Mouse (Mus musculus): Measurements from ENCODE around the gene Ap3b1. TPM values are rescaled to one million over a fixed set of nuclear protein-coding genes. Genes with fewer than 3 reads are reported as not detected.

Ap3b1 gene
- total and polyA plus RNA-seq, 3 experiments, result 46.0 to 113 (median 60.7) TPM

DNA sequence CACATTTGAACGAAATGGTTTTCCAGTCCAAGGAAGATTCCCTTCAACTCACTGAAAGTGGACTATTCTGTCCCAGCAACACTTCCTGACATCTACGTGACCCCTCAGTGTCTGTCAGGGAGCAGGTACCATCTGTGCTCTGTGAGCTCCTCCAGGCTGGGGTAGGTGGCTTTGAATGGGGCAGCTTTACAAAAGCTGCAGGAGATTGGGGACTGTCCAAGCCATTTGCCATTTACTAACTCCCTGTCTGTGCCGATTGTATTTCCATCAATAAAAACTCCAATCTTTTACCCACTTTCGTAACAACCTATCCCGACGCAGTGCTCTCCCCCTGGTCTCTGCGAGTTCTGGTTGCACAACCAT is 249.1 kb downstream of the Ap3b1 start:
- dilution Hi-C loops (cut with MboI; ENCODE audit: extremely low pct_ligation_motif_present, extremely low pct_unique_long_range_greater_than_20kb, low sequenced_read_pairs), result no loop called here
- no peak for DNase-seq (ENCODE audit: extremely low read depth)
- Histone ChIP-seq H3K4me3 (replicated peaks in 1 of 3; ENCODE audit: low read depth in 2 of 3, low read length in 2 of 3, poor library complexity in 1 of 3) (no peak overlapping the region), H3K36me3 (replicated peaks in 1 of 2; ENCODE audit: control insufficient read depth in 1 of 2, insufficient read depth in 1 of 2, low read length in 1 of 2) (no peaks in the 10 kb centered on the region), H3K27ac (ENCODE audit: insufficient read depth, low read depth) (no peak overlapping the region), H3K9ac (ENCODE audit: insufficient read depth, low read depth) (no peak overlapping the region), H3K9me3 (replicated peaks; ENCODE audit: low read length) (no peaks in the 10 kb centered on the region), H3K4me2 (ENCODE audit: insufficient read depth, low read depth, poor library complexity, severe bottlenecking) (no peak overlapping the region), H3K27me3 (replicated peaks) (no peaks in the 10 kb centered on the region), H3K4me1 (ENCODE audit: control insufficient read depth in 1 of 2, insufficient read depth in 2 of 2) (peaks cover 0 to 6% of the 10 kb centered on the region in 2 experiments; a peak in 1 of 4 replicates), H3K79me2 (replicated peaks; ENCODE audit: control insufficient read depth, extremely low read depth, insufficient read depth, poor library complexity, severe bottlenecking) (no peaks in the 10 kb centered on the region)
- TF ChIP-seq EP300 (IDR thresholded peaks at IDR 0.05; ENCODE audit: low read length), result no peak
- in situ Hi-C loops (cut with MboI; ENCODE audit: low pct_ligation_motif_present, low pct_unique_long_range_greater_than_20kb, low sequenced_read_pairs), result no loop called here

DNA sequence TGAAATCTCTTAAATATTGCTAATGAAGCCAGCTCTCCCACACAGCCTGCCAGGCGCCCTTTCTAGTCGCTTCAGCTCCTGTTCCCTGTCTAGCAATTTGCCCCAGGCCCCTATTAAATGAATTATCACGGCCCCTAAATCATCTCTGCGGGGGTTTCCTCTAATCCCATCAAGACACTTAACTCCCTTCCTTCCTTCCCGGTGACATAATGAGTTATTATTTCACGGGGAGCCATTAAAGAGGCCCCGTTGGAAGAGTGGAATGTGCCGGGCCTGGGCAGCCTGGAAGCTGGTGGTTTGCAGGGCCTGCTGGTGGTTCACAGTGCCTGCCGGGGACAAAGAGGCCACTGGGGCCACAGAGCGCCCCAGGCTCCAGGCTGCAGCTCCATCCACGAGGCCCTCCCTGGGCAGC is 249.7 kb downstream of the Ap3b1 start:
- TF ChIP-seq TCF12 (IDR thresholded peaks at IDR 0.05; ENCODE audit: low read depth, low read length), result no peak
- TF ChIP-seq CHD2 (IDR thresholded peaks at IDR 0.05; ENCODE audit: low read length), result no peak
- TF ChIP-seq USF1 (IDR thresholded peaks at IDR 0.05; ENCODE audit: low read depth, low read length), result no peak
- no peak for TF ChIP-seq CTCF (conservative IDR thresholded peaks at IDR 0.05 in 1 of 2, IDR thresholded peaks at IDR 0.05 in 1 of 2; ENCODE audit: low read depth in 2 of 2, low read length in 2 of 2)
- TF ChIP-seq MAX (IDR thresholded peaks at IDR 0.05; ENCODE audit: low read length), result no peak
- no peak for TF ChIP-seq EP300 (IDR thresholded peaks at IDR 0.05; ENCODE audit: low read length)
- H3K36me3 ChIP-seq (replicated peaks in 1 of 2; ENCODE audit: control insufficient read depth in 1 of 2, insufficient read depth in 1 of 2, low read length in 1 of 2), result no peaks in the 10 kb centered on the region
- H3K9me3 ChIP-seq (replicated peaks; ENCODE audit: low read length), result no peaks in the 10 kb centered on the region
- H3K27ac ChIP-seq (ENCODE audit: insufficient read depth, low read depth), result no peak overlapping the region
- H3K4me3 ChIP-seq (replicated peaks in 1 of 3; ENCODE audit: low read depth in 2 of 3, low read length in 2 of 3, poor library complexity in 1 of 3), result no peak overlapping the region
- dilution Hi-C loops (cut with MboI; ENCODE audit: extremely low pct_ligation_motif_present, extremely low pct_unique_long_range_greater_than_20kb, low sequenced_read_pairs), result no loop called here
- no peak for DNase-seq (ENCODE audit: extremely low read depth)
- H3K4me2 ChIP-seq (ENCODE audit: insufficient read depth, low read depth, poor library complexity, severe bottlenecking), result no peak overlapping the region
- H3K9ac ChIP-seq (ENCODE audit: insufficient read depth, low read depth), result no peak overlapping the region
- peaks cover 0 to 6% of the 10 kb centered on the region in 2 experiments; a peak in 1 of 4 replicates for H3K4me1 ChIP-seq (ENCODE audit: control insufficient read depth in 1 of 2, insufficient read depth in 2 of 2)
- in situ Hi-C loops (cut with MboI; ENCODE audit: low pct_ligation_motif_present, low pct_unique_long_range_greater_than_20kb, low sequenced_read_pairs), result no loop called here
- no peaks in the 10 kb centered on the region for H3K27me3 ChIP-seq (replicated peaks)
- H3K79me2 ChIP-seq (replicated peaks; ENCODE audit: control insufficient read depth, extremely low read depth, insufficient read depth, poor library complexity, severe bottlenecking), result no peaks in the 10 kb centered on the region

DNA sequence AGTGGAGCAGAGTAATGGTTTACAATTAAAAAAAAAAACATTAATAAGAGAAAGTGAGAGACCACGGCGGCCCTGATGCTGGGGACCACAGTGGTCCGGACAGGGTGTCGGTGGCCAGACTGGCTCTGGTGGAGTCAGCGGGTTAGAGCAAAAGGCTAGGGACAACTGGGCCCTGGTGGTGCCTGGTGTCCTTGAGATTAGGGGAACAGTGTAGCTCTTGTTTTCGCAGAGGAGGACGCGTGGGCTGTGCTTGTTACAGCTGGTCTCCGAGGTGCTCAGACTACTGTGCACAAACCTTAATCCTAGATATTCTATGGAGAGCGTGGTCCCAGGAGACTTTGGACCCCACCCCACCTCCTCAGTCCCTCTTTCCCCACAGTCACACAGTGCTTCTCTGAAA is 250.2 kb downstream of the Ap3b1 start:
- H3K4me1 ChIP-seq (ENCODE audit: control insufficient read depth in 1 of 2, insufficient read depth in 2 of 2), result peaks cover 0 to 6% of the 10 kb centered on the region in 2 experiments; a peak in 1 of 4 replicates
- dilution Hi-C loops (cut with MboI; ENCODE audit: extremely low pct_ligation_motif_present, extremely low pct_unique_long_range_greater_than_20kb, low sequenced_read_pairs) (no loop called here), in situ Hi-C loops (cut with MboI; ENCODE audit: low pct_ligation_motif_present, low pct_unique_long_range_greater_than_20kb, low sequenced_read_pairs) (no loop called here)
- H3K36me3 ChIP-seq (replicated peaks in 1 of 2; ENCODE audit: control insufficient read depth in 1 of 2, insufficient read depth in 1 of 2, low read length in 1 of 2), result no peaks in the 10 kb centered on the region
- H3K27ac ChIP-seq (ENCODE audit: insufficient read depth, low read depth), result no peak overlapping the region
- H3K9me3 ChIP-seq (replicated peaks; ENCODE audit: low read length), result no peaks in the 10 kb centered on the region
- H3K4me2 ChIP-seq (ENCODE audit: insufficient read depth, low read depth, poor library complexity, severe bottlenecking), result no peak overlapping the region
- no peak for DNase-seq (ENCODE audit: extremely low read depth)
- H3K27me3 ChIP-seq (replicated peaks), result no peaks in the 10 kb centered on the region
- H3K79me2 ChIP-seq (replicated peaks; ENCODE audit: control insufficient read depth, extremely low read depth, insufficient read depth, poor library complexity, severe bottlenecking), result no peaks in the 10 kb centered on the region
- no peak overlapping the region for H3K4me3 ChIP-seq (replicated peaks in 1 of 3; ENCODE audit: low read depth in 2 of 3, low read length in 2 of 3, poor library complexity in 1 of 3)
- no peak overlapping the region for H3K9ac ChIP-seq (ENCODE audit: insufficient read depth, low read depth)
- TF ChIP-seq ELF1 (IDR thresholded peaks at IDR 0.05; ENCODE audit: low read depth, low read length) (no peak), TBP (conservative IDR thresholded peaks at IDR 0.05; ENCODE audit: low read depth, low read length) (no peak)

Other genes with a start within 250 kb of the Ap3b1 start
- not detected in 2 replicates for gene Scamp1, start 73.1 kb upstream of the Ap3b1 start, total RNA-seq (2012; rRNA removed)
- 0.11 TPM in 1 of 2 replicates, not detected in the other for gene Scamp1, start 73.1 kb upstream of the Ap3b1 start, total RNA-seq (2014; rRNA removed)
- gene Scamp1, start 73.1 kb upstream of the Ap3b1 start, polyA plus RNA-seq (2012; ENCODE audit: insufficient read length, low read depth), result 0.11 TPM in 1 of 2 replicates, not detected in the other